Mouse (Mus musculus): ENCODE data around the gene Odf4. TPM values are rescaled to one million over a fixed set of nuclear protein-coding genes. Genes with fewer than 3 reads are reported as not detected.

Odf4 gene
- polyA plus RNA-seq, 1 experiment from 2014 or later: not detected

- peak overlapping the region; percentile 96 for H3K4me3 ChIP-seq (ENCODE audit: low read depth, low read length)
- ATAC-seq (ENCODE audit: insufficient read depth) (no peak), DNase-seq (no peak)
- no peaks in the 10 kb centered on the region for H3K9me3 ChIP-seq (ENCODE audit: low read depth, low read length)
- peak overlapping the region; percentile 88 for H3K27ac ChIP-seq (ENCODE audit: low read depth)
- no peaks in the 10 kb centered on the region for H3K27me3 ChIP-seq (ENCODE audit: insufficient read depth, low read length)
- WGBS: 3% methylated on average over 11 of the region's 11 CpGs
- H3K4me1 ChIP-seq (ENCODE audit: insufficient read depth): peaks cover 3% of the 10 kb centered on the region; the same call in 1 of the 2 replicates
- peaks cover 47% of the 10 kb centered on the region for H3K36me3 ChIP-seq (ENCODE audit: insufficient read depth)
- TF ChIP-seq CTCF (IDR thresholded peaks at IDR 0.05; ENCODE audit: low read depth): no peak
- H3K9ac ChIP-seq: peak overlapping the region; percentile 99
- H3K4me2 ChIP-seq: peak overlapping the region; percentile 79
Observed at GRCm38 (mm10) chr11:68902367-68902766, 24.5 kb downstream of the Odf4 start.

GRCm38 (mm10) chr11:68902047-68902364 is 24.9 kb downstream of the Odf4 start:
- H3K27me3 ChIP-seq (ENCODE audit: insufficient read depth, low read length): no peaks in the 10 kb centered on the region
- no peaks in the 10 kb centered on the region for H3K9me3 ChIP-seq (ENCODE audit: low read depth, low read length)
- no peak for TF ChIP-seq CTCF (IDR thresholded peaks at IDR 0.05; ENCODE audit: low read depth)
- H3K4me3 ChIP-seq (ENCODE audit: low read depth, low read length): peak overlapping the region; percentile 96
- peak overlapping the region; percentile 79 for H3K4me2 ChIP-seq
- peak overlapping the region; percentile 99 for H3K9ac ChIP-seq
- peak overlapping the region; percentile 88 for H3K27ac ChIP-seq (ENCODE audit: low read depth)
- WGBS: under 1% methylated on average over 10 of the region's 10 CpGs
- ATAC-seq (ENCODE audit: insufficient read depth) (no peak), DNase-seq (no peak)
- peaks cover 46% of the 10 kb centered on the region for H3K36me3 ChIP-seq (ENCODE audit: insufficient read depth)
- H3K4me1 ChIP-seq (ENCODE audit: insufficient read depth): peaks cover 3% of the 10 kb centered on the region; the same call in 1 of the 2 replicates

GRCm38 (mm10) chr11:68901351-68902046 is 25.4 kb downstream of the Odf4 start, which contains the start of gene Rpl26:
Gene Rpl26 (plus strand): TSS chr11:68901583.
- Histone ChIP-seq H3K27me3 (ENCODE audit: insufficient read depth, low read length) (no peaks in the 10 kb centered on the region), H3K36me3 (ENCODE audit: insufficient read depth) (peaks cover 41% of the 10 kb centered on the region), H3K9ac (peak within 1 kb of the TSS; percentile 99), H3K9me3 (ENCODE audit: low read depth, low read length) (no peaks in the 10 kb centered on the region), H3K4me3 (ENCODE audit: low read depth, low read length) (peak within 1 kb of the TSS; percentile 96), H3K4me2 (peak within 1 kb of the TSS; percentile 79), H3K4me1 (ENCODE audit: insufficient read depth) (peaks cover 3% of the 10 kb centered on the region; the same call in 1 of the 2 replicates), H3K27ac (ENCODE audit: low read depth) (peak within 1 kb of the TSS; percentile 88)
- ATAC-seq (ENCODE audit: insufficient read depth): peak; percentile 85
- peak; percentile 100 for DNase-seq
- peak; percentile 99 for TF ChIP-seq CTCF (IDR thresholded peaks at IDR 0.05; ENCODE audit: low read depth)
- WGBS: under 1% methylated on average over 52 of the region's 52 CpGs

- no peaks in the 10 kb centered on the region for H3K9me3 ChIP-seq (ENCODE audit: low read depth, low read length)
- 24% methylated on average over 31 of the region's 31 CpGs for WGBS
- H3K27ac ChIP-seq (ENCODE audit: low read depth): no peak overlapping the region
- no peak for TF ChIP-seq CTCF (IDR thresholded peaks at IDR 0.05; ENCODE audit: low read depth)
- DNase-seq (no peak), ATAC-seq (ENCODE audit: insufficient read depth) (peak; percentile 41)
- H3K27me3 ChIP-seq (ENCODE audit: insufficient read depth, low read length): no peaks in the 10 kb centered on the region
- H3K4me1 ChIP-seq (ENCODE audit: insufficient read depth): peaks cover 3% of the 10 kb centered on the region; the same call in 1 of the 2 replicates
- H3K4me3 ChIP-seq (ENCODE audit: low read depth, low read length): peak overlapping the region; percentile 96
- H3K9ac ChIP-seq: peak overlapping the region; percentile 99
- H3K4me2 ChIP-seq: peak overlapping the region; percentile 69
- peaks cover 34% of the 10 kb centered on the region for H3K36me3 ChIP-seq (ENCODE audit: insufficient read depth)
Observed at GRCm38 (mm10) chr11:68900519-68901350, 26.1 kb downstream of the Odf4 start.

GRCm38 (mm10) chr11:68899815-68900214 is 27.1 kb downstream of the Odf4 start:
- 83% methylated on average over 8 of the region's 8 CpGs for whole genome bisulfite sequencing
- no peak for ATAC-seq (ENCODE audit: insufficient read depth)
- no peak for TF ChIP-seq CTCF (IDR thresholded peaks at IDR 0.05; ENCODE audit: low read depth)

GRCm38 (mm10) chr11:68898790-68899189 is 28.1 kb downstream of the Odf4 start:
- no peak for ATAC-seq (ENCODE audit: insufficient read depth)
- WGBS: 71% methylated on average over 6 of the region's 6 CpGs
- no peaks in the 10 kb centered on the region for H3K9me3 ChIP-seq (ENCODE audit: low read depth, low read length)
- H3K36me3 ChIP-seq (ENCODE audit: insufficient read depth): peaks cover 15% of the 10 kb centered on the region
- no peak for DNase-seq
- H3K27me3 ChIP-seq (ENCODE audit: insufficient read depth, low read length): no peaks in the 10 kb centered on the region
- H3K4me3 ChIP-seq (ENCODE audit: low read depth, low read length): no peak overlapping the region
- TF ChIP-seq CTCF (IDR thresholded peaks at IDR 0.05; ENCODE audit: low read depth): no peak
- H3K4me2 ChIP-seq: no peak overlapping the region
- H3K4me1 ChIP-seq (ENCODE audit: insufficient read depth): peaks cover 3% of the 10 kb centered on the region; the same call in 1 of the 2 replicates
- no peak overlapping the region for H3K9ac ChIP-seq
- no peak overlapping the region for H3K27ac ChIP-seq (ENCODE audit: low read depth)

More at GRCm38 (mm10) chr11:68899815-68900214, 27.1 kb downstream of the Odf4 start:
- Histone ChIP-seq H3K36me3 (ENCODE audit: insufficient read depth) (peaks cover 25% of the 10 kb centered on the region), H3K27me3 (ENCODE audit: insufficient read depth, low read length) (no peaks in the 10 kb centered on the region), H3K4me1 (ENCODE audit: insufficient read depth) (peaks cover 3% of the 10 kb centered on the region; the same call in 1 of the 2 replicates), H3K9me3 (ENCODE audit: low read depth, low read length) (no peaks in the 10 kb centered on the region), H3K9ac (no peak overlapping the region), H3K4me2 (no peak overlapping the region), H3K4me3 (ENCODE audit: low read depth, low read length) (no peak overlapping the region), H3K27ac (ENCODE audit: low read depth) (no peak overlapping the region)
- no peak for DNase-seq

- Histone ChIP-seq H3K4me3 (ENCODE audit: low read depth, low read length) (no peak overlapping the region), H3K4me2 (no peak overlapping the region), H3K27me3 (ENCODE audit: insufficient read depth, low read length) (no peaks in the 10 kb centered on the region), H3K9me3 (ENCODE audit: low read depth, low read length) (no peaks in the 10 kb centered on the region), H3K4me1 (ENCODE audit: insufficient read depth) (peaks cover 3% of the 10 kb centered on the region; the same call in 1 of the 2 replicates), H3K27ac (ENCODE audit: low read depth) (no peak overlapping the region), H3K9ac (no peak overlapping the region), H3K36me3 (ENCODE audit: insufficient read depth) (peaks cover 5% of the 10 kb centered on the region)
- 54% methylated on average over 6 of the region's 6 CpGs for WGBS
- TF ChIP-seq CTCF (IDR thresholded peaks at IDR 0.05; ENCODE audit: low read depth): no peak
- DNase-seq (no peak), ATAC-seq (ENCODE audit: insufficient read depth) (no peak)
Observed at GRCm38 (mm10) chr11:68897838-68898237, 29.0 kb downstream of the Odf4 start.
